24 mouse cellular contexts compared by ENCODE assay signal in genomic region chr13:108683018-108683417, GRCm38 (mm10).
"Had no signal": no experiment of that assay in that cellular context is flagged by ENCODE, and none has a peak within 500 bp of the region (broad histone marks: within the 10 kb centered on the region; RNA-seq: fewer than 3 reads in every experiment).

No protein-coding gene starts in this region.

- H3K9ac ChIP-seq: heart, embryonic 13.5 days; heart, embryonic 15.5 days; hindbrain, embryonic 13.5 days; limb, embryonic 12.5 days had no signal

- DNase-seq: gastrocnemius, postnatal 14 days; gastrocnemius, postnatal 36 days; heart, adult 11 months; heart, adult 2 months; heart, postnatal 14 days; heart, postnatal 36 days; kidney, adult 18-20 months; kidney, adult 8-10 months; kidney, postnatal 10 days; kidney, postnatal 25 days; kidney, postnatal 4 days; liver had no signal

- ATAC-seq: hindbrain, embryonic 16.5 days; inflammation-experienced regulatory T-cells, adult 6 months; intestine, postnatal 0 days had no signal

- H3K4me3 ChIP-seq: heart, adult 2 months; heart, embryonic 13.5 days; heart, embryonic 15.5 days; hindbrain, embryonic 13.5 days; layer of hippocampus, adult 2 months; left cerebral cortex, adult 2 months; limb, embryonic 10.5 days; limb, embryonic 12.5 days had no signal

- H3K4me2 ChIP-seq: heart, embryonic 11.5 days; heart, embryonic 13.5 days; heart, embryonic 15.5 days; hindbrain, embryonic 13.5 days; limb, embryonic 12.5 days; liver, embryonic 11.5 days had no signal

- H3K36me3 ChIP-seq: heart, embryonic 13.5 days; heart, embryonic 15.5 days; hindbrain, embryonic 13.5 days; limb, embryonic 10.5 days; limb, embryonic 12.5 days had no signal

- H3K4me1 ChIP-seq: hindbrain, embryonic 13.5 days; limb, embryonic 10.5 days; limb, embryonic 12.5 days had no signal

- H3K9me3 ChIP-seq: heart, embryonic 13.5 days; heart, embryonic 15.5 days; hindbrain, embryonic 13.5 days; limb, embryonic 10.5 days; limb, embryonic 12.5 days had no signal

- H3K27ac ChIP-seq: heart, adult 2 months; heart, embryonic 13.5 days; heart, embryonic 15.5 days; hindbrain, embryonic 13.5 days; layer of hippocampus, adult 2 months; left cerebral cortex, adult 2 months; limb, embryonic 10.5 days; limb, embryonic 12.5 days had no signal

- H3K27me3 ChIP-seq: heart, embryonic 13.5 days; heart, embryonic 15.5 days; hindbrain, embryonic 13.5 days; limb, embryonic 12.5 days had no signal
